Mouse (Mus musculus): ENCODE measurements around the gene Itln1. TPM values are rescaled to one million over a fixed set of nuclear protein-coding genes. Genes with fewer than 3 reads are reported as not detected.

The Itln1 gene
- polyA plus RNA-seq, 2 experiments: not detected

DNA sequence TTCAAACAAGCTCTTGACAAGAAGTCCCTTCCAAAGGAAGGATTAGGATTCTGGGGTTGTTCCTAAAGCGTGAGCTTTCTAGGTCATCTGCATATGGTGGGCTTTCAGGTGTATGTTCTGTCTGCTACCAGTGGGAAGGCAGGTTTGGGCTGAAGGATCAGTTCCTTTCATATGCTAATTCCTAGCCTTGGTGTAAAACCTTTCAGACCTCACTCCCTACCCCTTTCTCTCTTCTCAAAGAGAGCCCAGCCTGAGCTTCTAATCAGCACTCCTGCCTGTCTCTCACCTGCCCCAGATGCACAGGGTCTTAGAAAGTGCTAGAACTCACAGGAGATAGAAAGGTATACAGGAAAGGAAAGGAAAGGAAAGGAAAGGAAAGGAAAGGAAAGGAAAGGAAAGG is 63.6 kb downstream of the Itln1 start:
- no peaks in the 10 kb centered on the region for H3K4me1 ChIP-seq (replicated peaks; ENCODE audit: control insufficient read depth in 2 of 2, insufficient read depth in 2 of 2, low read length in 1 of 2)
- no peak overlapping the region for H3K27ac ChIP-seq
- no peaks in the 10 kb centered on the region for H3K36me3 ChIP-seq (replicated peaks; ENCODE audit: control insufficient read depth, insufficient read depth, low read depth)
- H3K9me3 ChIP-seq (ENCODE audit: control insufficient read depth, low read length): no peaks in the 10 kb centered on the region
- no peaks in the 10 kb centered on the region for H3K27me3 ChIP-seq (ENCODE audit: control insufficient read depth, insufficient read depth, low read length)
- H3K4me3 ChIP-seq (ENCODE audit: insufficient read depth in 1 of 2, low read depth in 2 of 2, low read length in 2 of 2): no peak overlapping the region
- 45% methylated on average over 1 of the region's 1 CpGs for WGBS (ENCODE audit: insufficient replicate concordance)
- H3K4me2 ChIP-seq (ENCODE audit: low read depth): no peak overlapping the region
- DNase-seq (ENCODE audit: low read depth in 3 of 3, low spot score in 3 of 3): no peak
- H3K9ac ChIP-seq (replicated peaks): no peak overlapping the region
- TF ChIP-seq CTCF (IDR thresholded peaks at IDR 0.05; ENCODE audit: low read depth) (no peak), EP300 (IDR thresholded peaks at IDR 0.05; ENCODE audit: low read depth) (no peak)
- ATAC-seq (ENCODE audit: insufficient read depth): no peak

DNA sequence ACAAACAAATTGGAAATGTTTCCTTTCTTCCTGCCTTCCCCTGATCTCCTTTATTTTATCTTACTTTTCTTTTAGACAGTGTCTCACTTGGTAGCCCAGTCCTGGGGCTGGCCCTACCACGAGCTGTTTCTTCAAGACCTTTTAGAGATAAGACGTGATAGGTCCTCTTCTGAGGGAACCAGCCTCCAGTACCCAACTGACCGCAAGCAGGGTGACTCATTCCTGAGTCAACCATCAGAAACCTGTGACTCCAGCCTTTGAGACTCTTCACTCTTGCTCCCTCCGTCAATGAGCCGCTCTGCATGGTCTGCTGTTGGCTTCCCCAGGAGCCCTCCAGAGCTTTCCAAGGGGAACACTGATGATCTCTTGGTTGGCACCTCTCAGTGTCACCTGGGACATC is 64.2 kb downstream of the Itln1 start:
- DNase-seq (ENCODE audit: low read depth in 3 of 3, low spot score in 3 of 3): no peak
- no peaks in the 10 kb centered on the region for H3K9me3 ChIP-seq (ENCODE audit: control insufficient read depth, low read length)
- H3K27me3 ChIP-seq (ENCODE audit: control insufficient read depth, insufficient read depth, low read length): no peaks in the 10 kb centered on the region
- no peak overlapping the region for H3K27ac ChIP-seq
- TF ChIP-seq EP300 (IDR thresholded peaks at IDR 0.05; ENCODE audit: low read depth): no peak
- TF ChIP-seq CTCF (IDR thresholded peaks at IDR 0.05; ENCODE audit: low read depth): no peak
- no peak for ATAC-seq (ENCODE audit: insufficient read depth)
- no peaks in the 10 kb centered on the region for H3K4me1 ChIP-seq (replicated peaks; ENCODE audit: control insufficient read depth in 2 of 2, insufficient read depth in 2 of 2, low read length in 1 of 2)
- H3K4me3 ChIP-seq (ENCODE audit: insufficient read depth in 1 of 2, low read depth in 2 of 2, low read length in 2 of 2): no peak overlapping the region
- H3K4me2 ChIP-seq (ENCODE audit: low read depth): no peak overlapping the region
- no peak overlapping the region for H3K9ac ChIP-seq (replicated peaks)
- no peaks in the 10 kb centered on the region for H3K36me3 ChIP-seq (replicated peaks; ENCODE audit: control insufficient read depth, insufficient read depth, low read depth)
- WGBS (ENCODE audit: insufficient replicate concordance): 35% methylated on average over 5 of the region's 5 CpGs

DNA sequence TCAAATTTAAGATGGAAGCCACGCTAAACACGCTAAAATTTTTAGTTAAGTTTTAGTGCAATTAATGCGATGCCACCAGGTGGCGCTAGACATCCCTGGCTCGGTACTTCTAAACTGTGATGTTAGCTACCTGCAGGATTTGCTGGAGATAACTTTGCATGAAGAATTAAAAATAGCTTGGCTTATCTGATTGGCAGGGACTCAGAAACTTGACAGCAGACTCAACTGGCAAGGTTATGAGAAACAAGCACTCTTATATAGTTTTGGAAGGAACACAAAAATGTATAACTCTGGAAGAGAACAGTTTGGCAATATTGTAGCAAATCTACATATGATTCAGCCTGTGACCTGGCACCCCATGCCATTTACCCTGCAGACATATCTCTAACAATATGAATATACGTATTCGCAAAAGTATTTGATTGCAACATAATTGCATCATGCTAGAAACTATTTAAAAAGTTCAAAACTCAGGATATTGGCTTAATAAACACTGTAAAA is 64.7 kb downstream of the Itln1 start:
- Histone ChIP-seq H3K4me3 (ENCODE audit: insufficient read depth in 1 of 2, low read depth in 2 of 2, low read length in 2 of 2) (no peak overlapping the region), H3K36me3 (replicated peaks; ENCODE audit: control insufficient read depth, insufficient read depth, low read depth) (no peaks in the 10 kb centered on the region), H3K9me3 (ENCODE audit: control insufficient read depth, low read length) (no peaks in the 10 kb centered on the region), H3K27ac (no peak overlapping the region), H3K4me1 (replicated peaks; ENCODE audit: control insufficient read depth in 2 of 2, insufficient read depth in 2 of 2, low read length in 1 of 2) (no peaks in the 10 kb centered on the region), H3K9ac (replicated peaks) (no peak overlapping the region), H3K4me2 (ENCODE audit: low read depth) (no peak overlapping the region), H3K27me3 (ENCODE audit: control insufficient read depth, insufficient read depth, low read length) (no peaks in the 10 kb centered on the region)
- 19% methylated on average over 7 of the region's 7 CpGs for WGBS (ENCODE audit: insufficient replicate concordance)
- TF ChIP-seq CTCF (IDR thresholded peaks at IDR 0.05; ENCODE audit: low read depth) (peak; percentile 84), EP300 (IDR thresholded peaks at IDR 0.05; ENCODE audit: low read depth) (no peak)
- no peak for ATAC-seq (ENCODE audit: insufficient read depth)
- DNase-seq (ENCODE audit: low read depth in 3 of 3, low spot score in 3 of 3): peak; percentile 31 to 40 (median 35)

DNA sequence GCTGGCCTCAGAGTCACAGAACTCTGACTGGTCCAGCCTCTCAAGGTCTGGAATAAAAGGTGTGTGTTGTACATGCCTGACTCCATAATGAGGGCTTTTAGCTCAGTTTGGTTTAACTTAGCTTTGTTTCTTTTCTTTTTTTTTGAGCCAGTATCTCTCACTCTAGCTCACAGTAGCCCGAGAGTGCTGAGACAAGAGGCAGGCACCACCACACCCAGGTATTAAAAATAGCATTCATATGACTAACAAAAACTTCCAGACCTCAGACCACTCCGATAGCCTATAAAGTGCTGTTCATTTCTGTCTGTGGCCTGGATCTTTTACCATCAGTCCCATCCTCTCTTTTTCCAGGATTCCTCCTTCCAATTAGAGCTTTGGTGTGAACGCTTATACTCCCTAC is 65.4 kb downstream of the Itln1 start:
- H3K9ac ChIP-seq (replicated peaks): no peak overlapping the region
- H3K9me3 ChIP-seq (ENCODE audit: control insufficient read depth, low read length): no peaks in the 10 kb centered on the region
- H3K27me3 ChIP-seq (ENCODE audit: control insufficient read depth, insufficient read depth, low read length): no peaks in the 10 kb centered on the region
- no peaks in the 10 kb centered on the region for H3K4me1 ChIP-seq (replicated peaks; ENCODE audit: control insufficient read depth in 2 of 2, insufficient read depth in 2 of 2, low read length in 1 of 2)
- H3K4me2 ChIP-seq (ENCODE audit: low read depth): no peak overlapping the region
- no peaks in the 10 kb centered on the region for H3K36me3 ChIP-seq (replicated peaks; ENCODE audit: control insufficient read depth, insufficient read depth, low read depth)
- no peak for DNase-seq (ENCODE audit: low read depth in 3 of 3, low spot score in 3 of 3)
- WGBS (ENCODE audit: insufficient replicate concordance): 58% methylated on average over 3 of the region's 3 CpGs
- H3K4me3 ChIP-seq (ENCODE audit: insufficient read depth in 1 of 2, low read depth in 2 of 2, low read length in 2 of 2): no peak overlapping the region
- TF ChIP-seq CTCF (IDR thresholded peaks at IDR 0.05; ENCODE audit: low read depth): no peak
- TF ChIP-seq EP300 (IDR thresholded peaks at IDR 0.05; ENCODE audit: low read depth): no peak
- no peak for ATAC-seq (ENCODE audit: insufficient read depth)
- no peak overlapping the region for H3K27ac ChIP-seq

Other genes starting within 250 kb of the Itln1 start
- gene Usp21, start 247.3 kb downstream of the Itln1 start, polyA plus RNA-seq (2012; rRNA removed): 17.1 and 18.0 TPM in 2 replicates
- gene Usp21, start 247.3 kb downstream of the Itln1 start, polyA plus RNA-seq (2014; fragmentation: Nextera tagmentation; extraction: Ambion mirVana): 17.4 and 21.6 TPM in 2 replicates
- 14.5 and 23.3 TPM in 2 replicates for gene Ufc1, start 240.3 kb downstream of the Itln1 start, polyA plus RNA-seq (2012; rRNA removed)
- gene Ufc1, start 240.3 kb downstream of the Itln1 start, polyA plus RNA-seq (2014; fragmentation: Nextera tagmentation; extraction: Ambion mirVana): 45.8 and 51.6 TPM in 2 replicates
- 15.3 and 15.8 TPM in 2 replicates for gene Dedd, start 206.1 kb downstream of the Itln1 start, polyA plus RNA-seq (2012; rRNA removed)
- gene Dedd, start 206.1 kb downstream of the Itln1 start, polyA plus RNA-seq (2014; fragmentation: Nextera tagmentation; extraction: Ambion mirVana): 16.5 and 18.9 TPM in 2 replicates
- 23.4 and 24.0 TPM in 2 replicates for gene Nit1, start 189.6 kb downstream of the Itln1 start, polyA plus RNA-seq (2012; rRNA removed)
- gene Nit1, start 189.6 kb downstream of the Itln1 start, polyA plus RNA-seq (2014; fragmentation: Nextera tagmentation; extraction: Ambion mirVana): 22.1 and 23.3 TPM in 2 replicates
- 7.9 and 36.2 TPM in 2 replicates for gene Pfdn2, start 189.6 kb downstream of the Itln1 start, polyA plus RNA-seq (2012; rRNA removed)
- gene Pfdn2, start 189.6 kb downstream of the Itln1 start, polyA plus RNA-seq (2014; fragmentation: Nextera tagmentation; extraction: Ambion mirVana): 19.9 and 20.7 TPM in 2 replicates
- gene Klhdc9, start 174.5 kb downstream of the Itln1 start, polyA plus RNA-seq (2012; rRNA removed): 0.27 and 0.39 TPM in 2 replicates
- 0.49 and 0.70 TPM in 2 replicates for gene Klhdc9, start 174.5 kb downstream of the Itln1 start, polyA plus RNA-seq (2014; fragmentation: Nextera tagmentation; extraction: Ambion mirVana)
- gene Nectin4, start 165.2 kb downstream of the Itln1 start, polyA plus RNA-seq (2012; rRNA removed): 0.09 and 0.12 TPM in 2 replicates
- 0.04 and 0.06 TPM in 2 replicates for gene Nectin4, start 165.2 kb downstream of the Itln1 start, polyA plus RNA-seq (2014; fragmentation: Nextera tagmentation; extraction: Ambion mirVana)
- 2.2 and 3.0 TPM in 2 replicates for gene Arhgap30, start 146.3 kb downstream of the Itln1 start, polyA plus RNA-seq (2012; rRNA removed)
- gene Arhgap30, start 146.3 kb downstream of the Itln1 start, polyA plus RNA-seq (2014; fragmentation: Nextera tagmentation; extraction: Ambion mirVana): 1.8 and 1.9 TPM in 2 replicates
- gene Usf1, start 124.0 kb downstream of the Itln1 start, polyA plus RNA-seq (2012; rRNA removed): 13.4 and 16.9 TPM in 2 replicates
- 15.0 and 18.9 TPM in 2 replicates for gene Usf1, start 124.0 kb downstream of the Itln1 start, polyA plus RNA-seq (2014; fragmentation: Nextera tagmentation; extraction: Ambion mirVana)
- 0.60 and 0.90 TPM in 2 replicates for gene Tstd1, start 116.4 kb downstream of the Itln1 start, polyA plus RNA-seq (2012; rRNA removed)
- 0.19 and 0.75 TPM in 2 replicates for gene Tstd1, start 116.4 kb downstream of the Itln1 start, polyA plus RNA-seq (2014; fragmentation: Nextera tagmentation; extraction: Ambion mirVana)
- gene F11r, start 97.8 kb downstream of the Itln1 start, polyA plus RNA-seq (2012; rRNA removed): 11.9 TPM in 2 replicates
- gene F11r, start 97.8 kb downstream of the Itln1 start, polyA plus RNA-seq (2014; fragmentation: Nextera tagmentation; extraction: Ambion mirVana): 13.6 and 14.0 TPM in 2 replicates
- gene Alyref2, start 31.8 kb downstream of the Itln1 start, polyA plus RNA-seq (2012; rRNA removed): 1.7 and 2.5 TPM in 2 replicates
- gene Alyref2, start 31.8 kb downstream of the Itln1 start, polyA plus RNA-seq (2014; fragmentation: Nextera tagmentation; extraction: Ambion mirVana): 2.4 and 2.9 TPM in 2 replicates
- 0.09 and 0.12 TPM in 2 replicates for gene Cd244a, start 23.9 kb upstream of the Itln1 start, polyA plus RNA-seq (2012; rRNA removed)
- gene Cd244a, start 23.9 kb upstream of the Itln1 start, polyA plus RNA-seq (2014; fragmentation: Nextera tagmentation; extraction: Ambion mirVana): 0.22 and 0.24 TPM in 2 replicates
- gene Ly9, start 72.1 kb upstream of the Itln1 start, polyA plus RNA-seq (2012; rRNA removed): 1.0 and 1.2 TPM in 2 replicates
- gene Ly9, start 72.1 kb upstream of the Itln1 start, polyA plus RNA-seq (2014; fragmentation: Nextera tagmentation; extraction: Ambion mirVana): 0.18 and 0.20 TPM in 2 replicates
- 0.03 and 0.04 TPM in 2 replicates for gene Slamf7, start 117.7 kb upstream of the Itln1 start, polyA plus RNA-seq (2012; rRNA removed)
- 0.17 and 0.25 TPM in 2 replicates for gene Slamf7, start 117.7 kb upstream of the Itln1 start, polyA plus RNA-seq (2014; fragmentation: Nextera tagmentation; extraction: Ambion mirVana)
- gene Cd48, start 146.7 kb upstream of the Itln1 start, polyA plus RNA-seq (2012; rRNA removed): 5.1 and 5.6 TPM in 2 replicates
- 8.9 and 11.2 TPM in 2 replicates for gene Cd48, start 146.7 kb upstream of the Itln1 start, polyA plus RNA-seq (2014; fragmentation: Nextera tagmentation; extraction: Ambion mirVana)
- 1.0 and 1.5 TPM in 2 replicates for gene Slamf1, start 231.8 kb upstream of the Itln1 start, polyA plus RNA-seq (2012; rRNA removed)
- 2.1 and 2.8 TPM in 2 replicates for gene Slamf1, start 231.8 kb upstream of the Itln1 start, polyA plus RNA-seq (2014; fragmentation: Nextera tagmentation; extraction: Ambion mirVana)